ENCODE assay signal across 9 mouse cellular contexts in genomic region chr6:91277549-91277948, GRCm38 (mm10).
DNase-seq lines count a peak whose midpoint lies in the region; ATAC-seq and TF ChIP-seq lines count a peak whose summit lies in the region.
"Had no signal": no experiment of that assay in that cellular context is flagged by ENCODE, and none has a peak within 500 bp of the region (broad histone marks: within the 10 kb centered on the region; RNA-seq: fewer than 3 reads in every experiment).

No protein-coding gene starts in this region.

- H3K27me3 ChIP-seq in limb, embryonic 11.5 days (ENCODE audit: control insufficient read depth, insufficient read depth, low read length), result peaks cover 6% of the 10 kb centered on the region

- DNase-seq in layer of hippocampus, adult 11-12 months (ENCODE audit: low spot score), result peak; percentile 73
- no peak for DNase-seq in layer of hippocampus, adult 9-10 months (ENCODE audit: low spot score)
- peak; percentile 74 for DNase-seq in R1 (ENCODE audit: low read depth, low spot score)
- peak; percentile 68 to 73 for DNase-seq in heart, postnatal 14 days
- DNase-seq in limb, embryonic 11.5 days (ENCODE audit: low spot score), result peak; percentile 88
- DNase-seq in retina, embryonic 14.5 days (ENCODE audit: low spot score), result peak; percentile 86

- intact Hi-C loops in heart, postnatal 14 days (cut with DNase I), result no loop called here

- no peak for TF ChIP-seq POLR2A in cortical plate, adult 2 months (IDR thresholded peaks at IDR 0.05; ENCODE audit: extremely low read depth, insufficient read depth, low read length)

- no peak overlapping the region for H3K27ac ChIP-seq in cortical plate, adult 2 months (ENCODE audit: insufficient read depth, low read length)
- H3K27ac ChIP-seq in limb, embryonic 11.5 days (replicated peaks; ENCODE audit: low read depth, low read length), result no peak overlapping the region
- H3K27ac ChIP-seq: macrophage had no signal

- no peak overlapping the region for H3K4me2 ChIP-seq in limb, embryonic 11.5 days (ENCODE audit: low read depth, severe bottlenecking)

- WGBS in limb, embryonic 11.5 days, result 1% methylated on average over 7 of the region's 7 CpGs

- no peaks in the 10 kb centered on the region for H3K4me1 ChIP-seq in cortical plate, adult 2 months (ENCODE audit: control insufficient read depth, insufficient read depth, low read length)
- H3K4me1 ChIP-seq in limb, embryonic 11.5 days (ENCODE audit: control insufficient read depth, insufficient read depth, low read length), result no peaks in the 10 kb centered on the region

- no peak overlapping the region for H3K4me3 ChIP-seq in cortical plate, adult 2 months (ENCODE audit: insufficient read depth, low read length)
- no peak overlapping the region for H3K4me3 ChIP-seq in limb, embryonic 11.5 days (ENCODE audit: low read depth, low read length)

- no peaks in the 10 kb centered on the region for H3K9me3 ChIP-seq in limb, embryonic 11.5 days (ENCODE audit: control insufficient read depth, low read length)

- no peak for ATAC-seq in limb, embryonic 11.5 days (ENCODE audit: insufficient number of reproducible peaks, low FRiP score, low TSS enrichment, low read depth)
- ATAC-seq in megakaryocyte, adult 5-6 weeks (ENCODE audit: poor library complexity, severe bottlenecking), result no peak

- peak; percentile 83 for TF ChIP-seq CTCF in cortical plate, adult 2 months (IDR thresholded peaks at IDR 0.05; ENCODE audit: extremely low read depth, insufficient read depth, low read length)

- H3K9ac ChIP-seq in limb, embryonic 11.5 days (ENCODE audit: low read length), result no peak overlapping the region

- H3K36me3 ChIP-seq in limb, embryonic 11.5 days (ENCODE audit: control insufficient read depth, insufficient read depth, low read length), result no peaks in the 10 kb centered on the region; the same call in 1 of the 2 replicates
